Mouse (Mus musculus) erythroblast, embryonic 14.5 days (primary cell): Measurements from ENCODE around the gene Polr2e.

Experiments used
- GATA1 ChIP-seq: IDR thresholded peaks from 2 replicates; pipeline ENCODE4 v1.6.1; 2012; ENCODE audit warnings: low read length, inconsistent platforms, mixed read lengths
- TAL1 ChIP-seq: IDR thresholded peaks from 3 replicates; pipeline ENCODE4 v1.6.1; 2012; ENCODE audit warnings: low read length, inconsistent platforms, mixed read lengths

DNA sequence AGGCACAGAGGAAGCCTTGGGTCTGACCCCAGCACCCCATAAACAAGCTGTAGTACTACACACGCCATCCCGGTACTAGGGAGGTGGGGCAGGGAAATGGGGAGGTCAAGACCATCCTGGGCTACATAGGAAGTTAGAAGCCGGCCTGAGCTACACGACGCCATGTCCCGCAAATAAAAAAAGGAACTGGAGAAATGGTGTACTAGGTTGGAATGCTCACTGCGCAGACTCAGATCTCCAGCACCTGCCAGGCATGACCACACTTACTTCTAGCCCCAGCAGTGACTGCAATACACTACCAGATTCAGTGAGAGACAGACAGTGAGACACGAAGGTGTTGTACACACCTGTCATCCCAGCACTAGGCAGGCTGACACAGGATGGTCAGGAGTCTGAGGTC, 47.9 kb upstream of the Polr2e start:
- TF ChIP-seq TAL1 = no peak
- no peak for TF ChIP-seq GATA1
